ENCODE assay signal across 8 mouse cellular contexts in genomic region chr16:37916818-37917201, GRCm38 (mm10). TPM values are rescaled to one million over a fixed set of nuclear protein-coding genes. Genes with fewer than 3 reads are reported as not detected.
DNase-seq lines count a peak whose midpoint lies in the region; ATAC-seq lines count a peak whose summit lies in the region.

No protein-coding gene starts in this region.

- no peak for DNase-seq in liver, embryonic 11.5 days (ENCODE audit: low spot score)
- no peak for DNase-seq in liver
- no peak for DNase-seq in forebrain, embryonic 10.5 days (ENCODE audit: extremely low spot score, low spot score)
- peak; percentile 38 for DNase-seq in limb, embryonic 11.5 days (ENCODE audit: low spot score)
- DNase-seq in adrenal gland, postnatal 14 days, result no peak
- DNase-seq in adrenal gland, adult 8-10 months, result no peak
- no peak for DNase-seq in cerebellum, postnatal 4 days (ENCODE audit: low spot score in 2 of 2)

- no peaks in the 10 kb centered on the region for H3K9me3 ChIP-seq in liver, embryonic 11.5 days (ENCODE audit: control insufficient read depth, low read length)
- no peaks in the 10 kb centered on the region for H3K9me3 ChIP-seq in forebrain, embryonic 10.5 days
- no peaks in the 10 kb centered on the region for H3K9me3 ChIP-seq in limb, embryonic 11.5 days (ENCODE audit: control insufficient read depth, low read length)
- H3K9me3 ChIP-seq in stomach, embryonic 16.5 days (replicated peaks; ENCODE audit: control insufficient read depth, low read length), result no peaks in the 10 kb centered on the region

- peak overlapping the region; percentile 73; the same call in 1 of the 2 replicates for H3K4me2 ChIP-seq in liver, embryonic 11.5 days
- peak overlapping the region; percentile 92 for H3K4me2 ChIP-seq in limb, embryonic 11.5 days (ENCODE audit: low read depth, severe bottlenecking)
- H3K4me2 ChIP-seq in stomach, embryonic 16.5 days (ENCODE audit: low read depth, low read length), result peak overlapping the region; percentile 87

- H3K9ac ChIP-seq in liver, embryonic 11.5 days (ENCODE audit: low read depth, low read length), result no peak overlapping the region
- H3K9ac ChIP-seq in limb, embryonic 11.5 days (ENCODE audit: low read length), result no peak overlapping the region; the same call in 1 of the 2 replicates
- no peak overlapping the region for H3K9ac ChIP-seq in stomach, embryonic 16.5 days (ENCODE audit: low read length)

- no peaks in the 10 kb centered on the region for H3K36me3 ChIP-seq in liver, embryonic 11.5 days (ENCODE audit: control insufficient read depth, insufficient read depth, low read length)
- H3K36me3 ChIP-seq in forebrain, embryonic 10.5 days (replicated peaks), result no peaks in the 10 kb centered on the region
- no peaks in the 10 kb centered on the region for H3K36me3 ChIP-seq in limb, embryonic 11.5 days (ENCODE audit: control insufficient read depth, insufficient read depth, low read length)
- no peaks in the 10 kb centered on the region for H3K36me3 ChIP-seq in stomach, embryonic 16.5 days (ENCODE audit: control insufficient read depth, insufficient read depth, low read length)

- no peak overlapping the region for H3K27ac ChIP-seq in liver, embryonic 11.5 days (ENCODE audit: low read depth, low read length)
- H3K27ac ChIP-seq in forebrain, embryonic 10.5 days, result peak overlapping the region; percentile 82; the same call in 1 of the 2 replicates
- no peak overlapping the region for H3K27ac ChIP-seq in limb, embryonic 11.5 days (replicated peaks; ENCODE audit: low read depth, low read length)
- H3K27ac ChIP-seq in stomach, embryonic 16.5 days (ENCODE audit: low read length), result no peak overlapping the region

- no peaks in the 10 kb centered on the region for H3K4me1 ChIP-seq in liver, embryonic 11.5 days (replicated peaks; ENCODE audit: control insufficient read depth, insufficient read depth, low read length)
- peaks cover 38% of the 10 kb centered on the region for H3K4me1 ChIP-seq in forebrain, embryonic 10.5 days
- peaks cover 7% of the 10 kb centered on the region; the same call in 1 of the 2 replicates for H3K4me1 ChIP-seq in limb, embryonic 11.5 days (ENCODE audit: control insufficient read depth, insufficient read depth, low read length)
- no peaks in the 10 kb centered on the region for H3K4me1 ChIP-seq in stomach, embryonic 16.5 days (ENCODE audit: control insufficient read depth, insufficient read depth, low read length)

- ATAC-seq in liver, embryonic 11.5 days (replicated peaks; ENCODE audit: low FRiP score), result no peak
- no peak for ATAC-seq in limb, embryonic 11.5 days (ENCODE audit: insufficient number of reproducible peaks, low FRiP score, low TSS enrichment, low read depth)
- ATAC-seq in stomach, embryonic 16.5 days (ENCODE audit: insufficient read depth, low FRiP score), result no peak

- H3K4me3 ChIP-seq in liver, embryonic 11.5 days (ENCODE audit: low read depth, low read length), result no peak overlapping the region
- peak overlapping the region; percentile 62 for H3K4me3 ChIP-seq in forebrain, embryonic 10.5 days
- peak overlapping the region; percentile 48 for H3K4me3 ChIP-seq in limb, embryonic 11.5 days (ENCODE audit: low read depth, low read length)
- H3K4me3 ChIP-seq in stomach, embryonic 16.5 days (replicated peaks; ENCODE audit: low read length), result peak overlapping the region; percentile 44; the same call in 1 of the 2 replicates

- 32% methylated on average over 7 of the region's 7 CpGs for WGBS in liver, embryonic 11.5 days
- WGBS in forebrain, embryonic 10.5 days, result 13% methylated on average over 7 of the region's 7 CpGs
- 21% methylated on average over 7 of the region's 7 CpGs for WGBS in limb, embryonic 11.5 days
- 32% methylated on average over 7 of the region's 7 CpGs for WGBS in stomach, embryonic 16.5 days

- peaks cover 28% of the 10 kb centered on the region for H3K27me3 ChIP-seq in liver, embryonic 11.5 days (replicated peaks; ENCODE audit: control insufficient read depth, insufficient read depth, low read length)
- peaks cover 40% of the 10 kb centered on the region for H3K27me3 ChIP-seq in forebrain, embryonic 10.5 days (ENCODE audit: poor library complexity, severe bottlenecking)
- H3K27me3 ChIP-seq in limb, embryonic 11.5 days (ENCODE audit: control insufficient read depth, insufficient read depth, low read length), result peaks cover 2% of the 10 kb centered on the region; the same call in 1 of the 2 replicates
- H3K27me3 ChIP-seq in stomach, embryonic 16.5 days (ENCODE audit: control insufficient read depth, insufficient read depth, low read length), result peaks cover 2% of the 10 kb centered on the region; the same call in 1 of the 2 replicates

RNA-seq across cellular contexts. Expression of gene Gpr156, which starts 0.5 kb away (rescaled TPM):
- polyA plus RNA-seq in liver, embryonic 11.5 days (2014; fragmentation: Nextera tagmentation; extraction: Ambion mirVana), result 0.08 TPM in 1 of 2 replicates, not detected in the other
- polyA plus RNA-seq in forebrain, embryonic 10.5 days (2016; fragmentation: Nextera tagmentation; extraction: Ambion mirVana), result 1.3 and 1.6 TPM in 2 replicates
- polyA plus RNA-seq in limb, embryonic 11.5 days (2014; fragmentation: Nextera tagmentation; extraction: Ambion mirVana), result 0.78 and 0.80 TPM in 2 replicates
- 0.05 and 0.31 TPM in 2 replicates for polyA plus RNA-seq in stomach, embryonic 16.5 days (2015; fragmentation: Nextera tagmentation; extraction: Ambion mirVana)
- 0.26 TPM in 2 replicates for total RNA-seq in adrenal gland, postnatal 14 days (2021)
- under 1 TPM; 0.09 to 0.65 (median 0.29) TPM for total RNA-seq in adrenal gland, adult 8-10 months (2022)

RNA-seq across cellular contexts. Expression of gene Lrrc58, which starts 48.6 kb away (rescaled TPM):
- polyA plus RNA-seq in liver, embryonic 11.5 days (2014; fragmentation: Nextera tagmentation; extraction: Ambion mirVana), result 35.9 and 36.2 TPM in 2 replicates
- polyA plus RNA-seq in forebrain, embryonic 10.5 days (2016; fragmentation: Nextera tagmentation; extraction: Ambion mirVana), result 55.3 and 57.7 TPM in 2 replicates
- polyA plus RNA-seq in limb, embryonic 11.5 days (2014; fragmentation: Nextera tagmentation; extraction: Ambion mirVana), result 67.4 and 73.9 TPM in 2 replicates
- polyA plus RNA-seq in stomach, embryonic 16.5 days (2015; fragmentation: Nextera tagmentation; extraction: Ambion mirVana), result 40.1 and 41.8 TPM in 2 replicates
- 253 and 277 TPM in 2 replicates for total RNA-seq in adrenal gland, postnatal 14 days (2021)
- 100 to 1,000 TPM; 130 to 206 (median 160) TPM for total RNA-seq in adrenal gland, adult 8-10 months (2022)

RNA-seq across cellular contexts. Expression of gene Gm36028, which starts 55.9 kb away (rescaled TPM):
- 0.36 TPM in 1 of 2 replicates, not detected in the other for polyA plus RNA-seq in liver, embryonic 11.5 days (2014; fragmentation: Nextera tagmentation; extraction: Ambion mirVana)
- polyA plus RNA-seq in forebrain, embryonic 10.5 days (2016; fragmentation: Nextera tagmentation; extraction: Ambion mirVana), result 0.33 and 0.42 TPM in 2 replicates
- not detected in 2 replicates for polyA plus RNA-seq in limb, embryonic 11.5 days (2014; fragmentation: Nextera tagmentation; extraction: Ambion mirVana)
- 0.72 and 1.4 TPM in 2 replicates for polyA plus RNA-seq in stomach, embryonic 16.5 days (2015; fragmentation: Nextera tagmentation; extraction: Ambion mirVana)
- 0.34 and 0.41 TPM in 2 replicates for total RNA-seq in adrenal gland, postnatal 14 days (2021)
- under 1 TPM in 2 of 4 experiments, not detected in 2; 0.29 to 0.75 TPM for total RNA-seq in adrenal gland, adult 8-10 months (2022)
